Mouse (Mus musculus) liver, adult (tissue): Measurements from ENCODE around the gene Arhgap42.

ENCODE experiments used
- GATA4 ChIP-seq: IDR thresholded peaks from 2 replicates; pipeline ENCODE4 v1.6.1; 2014; ENCODE audit warnings: mild to moderate bottlenecking, low read length; ENCODE audit not compliant: insufficient replicate concordance

Arhgap42 gene

DNA sequence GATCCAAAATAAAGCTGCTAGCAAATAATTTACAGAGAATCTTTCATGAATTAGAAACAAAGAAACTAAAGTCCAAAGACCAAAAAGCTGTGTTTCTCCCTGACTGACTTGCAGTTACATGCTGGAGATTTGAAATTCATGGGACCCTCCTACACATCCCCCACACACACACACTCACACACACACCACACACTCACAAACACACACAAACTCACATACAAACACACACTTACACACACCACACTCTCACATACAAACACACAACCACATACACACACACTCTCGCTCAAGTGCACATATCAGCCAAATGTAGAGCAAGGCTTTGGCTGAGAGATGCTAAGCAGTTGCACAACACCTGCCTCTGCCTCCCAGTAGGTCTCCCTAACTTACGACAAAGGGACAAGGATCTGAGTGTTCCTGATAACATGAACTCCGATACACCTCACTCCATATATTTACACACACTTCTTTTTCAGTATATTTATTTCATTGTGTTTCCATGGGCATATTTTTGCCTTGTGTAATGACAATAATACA is 16.9 kb downstream of the Arhgap42 start:
- TF ChIP-seq GATA4: peak; percentile 32; the same call in 1 of the 2 replicates

DNA sequence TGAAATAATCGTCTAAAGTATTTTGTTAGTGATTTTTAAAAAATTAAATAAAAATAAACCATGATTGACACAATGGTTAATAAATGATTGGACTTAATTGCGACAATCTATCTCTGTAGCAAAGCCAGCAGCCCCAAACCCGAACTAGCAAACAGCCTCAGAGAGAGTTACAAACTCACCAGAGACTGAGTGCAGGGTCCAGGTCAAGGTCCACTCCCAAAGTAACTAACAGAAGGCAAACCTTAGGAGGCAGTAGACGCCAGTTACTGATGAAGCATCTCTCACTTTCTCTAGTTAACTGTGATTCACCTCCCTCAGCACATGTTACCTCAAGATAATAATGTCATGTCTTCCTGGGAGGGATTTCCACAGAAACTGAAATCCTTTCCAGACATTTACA is 17.7 kb downstream of the Arhgap42 start:
- TF ChIP-seq GATA4: no peak

DNA sequence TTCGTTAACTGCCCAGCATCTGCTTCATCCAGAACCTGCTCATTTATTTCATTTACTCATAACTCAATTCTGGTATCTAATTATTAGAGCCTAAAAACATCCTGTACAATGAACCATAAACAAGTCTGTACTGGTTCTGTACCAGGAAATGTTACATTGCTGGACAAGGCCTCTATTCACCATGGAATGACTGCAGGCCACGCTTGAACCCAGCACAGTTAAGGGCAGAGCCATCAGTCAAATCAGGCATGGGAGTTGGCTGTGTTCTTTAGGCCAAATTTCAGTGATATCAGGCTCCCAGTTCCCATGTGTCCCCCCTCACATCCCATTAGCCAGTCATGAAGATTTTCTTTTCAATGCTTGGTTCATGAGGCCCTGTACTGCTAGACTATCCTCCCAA is 20.6 kb downstream of the Arhgap42 start:
- TF ChIP-seq GATA4: no peak

DNA sequence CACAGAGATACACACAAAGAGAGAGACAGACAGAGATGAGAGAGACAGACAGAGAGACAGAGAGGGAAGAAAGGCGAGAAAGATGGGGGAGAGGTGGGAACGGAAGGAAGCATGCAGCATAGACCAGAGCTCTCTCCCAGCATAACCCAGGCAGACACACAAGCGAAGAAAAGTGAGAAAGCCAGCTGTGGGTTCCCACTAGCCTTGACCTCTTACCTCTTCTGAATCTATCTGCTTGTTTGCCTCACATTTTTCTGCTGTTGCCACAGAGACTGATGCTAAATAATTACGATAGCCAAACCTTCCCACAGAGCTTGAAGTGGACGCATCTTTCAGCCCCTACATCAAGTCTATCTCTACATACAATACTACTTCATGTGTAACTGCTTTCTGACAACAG is 24.1 kb downstream of the Arhgap42 start:
- no peak for TF ChIP-seq GATA4

DNA sequence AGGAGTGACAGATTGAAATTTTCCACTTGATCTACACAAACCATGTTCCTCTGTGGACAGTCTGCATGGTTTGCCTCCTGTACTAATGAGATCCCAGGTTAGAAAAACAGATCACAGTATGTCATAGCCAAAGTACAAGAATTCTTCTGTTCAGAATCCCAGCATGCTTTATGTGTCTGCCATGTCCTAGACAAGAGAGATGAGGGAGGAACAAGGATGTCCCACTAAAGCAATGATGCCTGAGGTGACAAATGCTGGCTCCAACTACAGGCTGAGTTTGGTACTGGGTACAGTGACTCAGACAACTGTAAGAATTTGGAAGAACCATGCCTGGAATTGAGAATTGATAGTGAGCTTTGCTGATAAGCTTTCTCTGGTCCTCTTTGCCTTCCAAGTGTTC is 24.6 kb downstream of the Arhgap42 start:
- TF ChIP-seq GATA4: no peak

DNA sequence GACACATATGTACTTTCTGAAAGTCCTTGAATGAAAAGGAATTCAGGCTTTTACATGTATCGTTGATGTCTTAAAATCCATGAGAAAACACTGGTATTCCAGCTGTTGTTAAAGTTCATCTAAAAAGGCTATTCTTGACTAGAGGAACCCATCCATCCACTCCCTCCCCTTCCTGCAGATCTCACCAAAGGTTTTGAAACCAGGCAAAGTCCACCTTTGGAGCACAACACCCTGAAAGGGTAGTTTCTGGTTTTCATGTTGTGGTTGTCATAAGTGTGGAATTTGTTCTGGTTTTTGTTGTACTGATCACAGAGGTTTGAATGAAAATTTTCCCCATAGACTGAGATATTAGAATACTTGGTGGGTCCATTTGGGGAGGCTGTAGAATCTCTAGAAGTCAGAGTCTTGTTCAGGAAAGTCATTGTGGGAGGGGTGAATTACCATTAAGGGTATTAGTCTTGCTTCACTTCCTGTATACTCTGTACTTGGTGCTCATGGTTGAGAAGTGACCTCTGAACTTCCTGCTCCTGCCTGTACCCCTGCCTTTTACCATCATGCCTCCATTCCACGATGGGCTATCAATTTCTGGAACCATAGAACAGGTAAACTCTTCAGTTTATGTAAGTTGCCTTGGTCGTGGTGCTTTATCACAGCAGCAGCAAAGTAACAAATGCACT is 27.4 kb downstream of the Arhgap42 start:
- TF ChIP-seq GATA4: no peak

- no peak for TF ChIP-seq GATA4
Measured at GRCm38 (mm10) chr9:9210464-9210863, 28.4 kb downstream of the Arhgap42 start.

DNA sequence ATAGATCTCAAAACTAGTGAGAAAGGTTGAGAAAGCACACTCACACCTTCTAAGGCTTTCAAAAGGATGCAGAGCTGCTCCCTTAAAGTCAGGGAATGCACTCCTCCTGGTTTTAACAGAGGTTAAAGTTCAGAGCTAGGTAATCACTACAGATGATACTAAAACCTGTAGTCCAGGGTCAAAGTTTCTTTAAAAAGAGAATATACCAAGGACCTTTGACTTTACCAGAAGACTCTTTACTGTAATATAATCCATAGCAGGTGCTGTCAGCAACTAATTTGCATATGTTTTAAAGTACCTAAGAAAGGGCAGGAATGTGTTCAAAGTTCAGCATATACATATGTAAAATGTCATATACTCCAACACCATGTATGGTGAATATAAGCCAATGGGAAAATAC is 30.7 kb downstream of the Arhgap42 start:
- TF ChIP-seq GATA4: no peak

GRCm38 (mm10) chr9:9207251-9207650 is 31.6 kb downstream of the Arhgap42 start:
- no peak for TF ChIP-seq GATA4

- TF ChIP-seq GATA4: no peak
Measured at GRCm38 (mm10) chr9:9200827-9201388, 38.0 kb downstream of the Arhgap42 start.

GRCm38 (mm10) chr9:9199170-9199841 is 39.6 kb downstream of the Arhgap42 start:
- no peak for TF ChIP-seq GATA4

GRCm38 (mm10) chr9:9198645-9199044 is 40.3 kb downstream of the Arhgap42 start:
- TF ChIP-seq GATA4: no peak

GRCm38 (mm10) chr9:9196046-9196445 is 42.9 kb downstream of the Arhgap42 start:
- TF ChIP-seq GATA4: no peak

DNA sequence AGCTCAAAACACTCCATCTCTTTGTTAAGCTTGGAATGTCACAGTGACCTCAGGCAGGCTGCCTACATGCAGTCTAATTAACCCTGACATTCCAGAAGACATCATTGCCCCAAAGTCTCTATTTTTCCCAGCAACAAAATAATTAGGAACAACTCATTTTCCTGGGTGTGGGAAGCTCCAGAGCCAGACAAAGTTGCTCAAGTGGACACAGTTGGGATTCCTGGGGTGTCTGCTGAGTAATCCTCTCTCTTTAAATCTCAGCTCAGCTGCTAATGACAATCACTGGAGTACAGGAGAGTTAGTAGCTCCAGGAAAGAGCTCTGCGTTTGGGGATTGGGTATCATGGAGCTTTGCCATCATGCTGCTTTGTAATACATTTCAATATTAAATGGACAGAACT is 44.4 kb downstream of the Arhgap42 start:
- no peak for TF ChIP-seq GATA4

- no peak for TF ChIP-seq GATA4
Measured at GRCm38 (mm10) chr9:9192716-9193115, 46.2 kb downstream of the Arhgap42 start.

- no peak for TF ChIP-seq GATA4
Measured at GRCm38 (mm10) chr9:9190835-9191234, 48.1 kb downstream of the Arhgap42 start.
